In genomic region chr10:50901601-50902475, GRCm38 (mm10) we compare ENCODE assay signal across 14 mouse cellular contexts. TPM values are rescaled to one million over a fixed set of nuclear protein-coding genes. Genes with fewer than 3 reads are reported as not detected.
DNase-seq lines count a peak whose midpoint lies in the region; ATAC-seq and TF ChIP-seq lines count a peak whose summit lies in the region.
"Had no signal": no experiment of that assay in that cellular context is flagged by ENCODE, and none has a peak within 500 bp of the region (broad histone marks: within the 10 kb centered on the region; RNA-seq: fewer than 3 reads in every experiment).

No protein-coding gene starts in this region.

- H3K9ac ChIP-seq in neural tube, embryonic 11.5 days (ENCODE audit: low read length) = no peak overlapping the region; the same call in 1 of the 2 replicates
- no peak overlapping the region for H3K9ac ChIP-seq in embryonic facial prominence, embryonic 14.5 days (ENCODE audit: low read depth, low read length)

- H3K4me1 ChIP-seq in kidney, adult 2 months (ENCODE audit: control insufficient read depth, insufficient read depth, low read length) = 0 out of 2 replicates have a peak, but pooled peaks cover 3% of the 10 kb centered on the region
- H3K4me1 ChIP-seq in neural tube, embryonic 11.5 days (ENCODE audit: control insufficient read depth, insufficient read depth, low read length) = 0 out of 2 replicates have a peak, but pooled peaks cover 2% of the 10 kb centered on the region
- H3K4me1 ChIP-seq in embryonic facial prominence, embryonic 14.5 days (ENCODE audit: control insufficient read depth, insufficient read depth, low read length) = 0 out of 2 replicates have a peak, but pooled peaks cover 4% of the 10 kb centered on the region

- peak overlapping the region; percentile 80 for H3K27ac ChIP-seq in kidney, adult 2 months (ENCODE audit: insufficient read depth, low read depth, low read length)
- no peak overlapping the region for H3K27ac ChIP-seq in neural tube, embryonic 11.5 days (ENCODE audit: low read depth, low read length)
- H3K27ac ChIP-seq in embryonic facial prominence, embryonic 14.5 days (replicated peaks; ENCODE audit: low read depth, low read length) = no peak overlapping the region

- H3K9me3 ChIP-seq in neural tube, embryonic 11.5 days (ENCODE audit: control insufficient read depth, low read length) = no peaks in the 10 kb centered on the region
- no peaks in the 10 kb centered on the region for H3K9me3 ChIP-seq in embryonic facial prominence, embryonic 14.5 days (ENCODE audit: control insufficient read depth, low read length)

- H3K4me2 ChIP-seq in neural tube, embryonic 11.5 days (ENCODE audit: low read depth) = peak overlapping the region; percentile 37
- 0 out of 2 replicates have a peak overlapping the region, but pooled peaks have one; percentile 7 for H3K4me2 ChIP-seq in embryonic facial prominence, embryonic 14.5 days (ENCODE audit: low read depth, low read length)
- H3K4me2 ChIP-seq: liver, embryonic 11.5 days had no signal

- peaks cover 3% of the 10 kb centered on the region; the same call in 1 of the 2 replicates for H3K27me3 ChIP-seq in kidney, adult 2 months (replicated peaks; ENCODE audit: control insufficient read depth, insufficient read depth, low read length)
- H3K27me3 ChIP-seq in neural tube, embryonic 11.5 days (ENCODE audit: control insufficient read depth, insufficient read depth, low read length) = peaks cover 87% of the 10 kb centered on the region
- H3K27me3 ChIP-seq in embryonic facial prominence, embryonic 14.5 days (replicated peaks; ENCODE audit: control insufficient read depth, insufficient read depth, low read length) = peaks cover 88% of the 10 kb centered on the region

- TF ChIP-seq CTCF in kidney, adult 2 months (conservative IDR thresholded peaks at IDR 0.05; ENCODE audit: insufficient read depth, insufficient read length, low read depth, low read length) = no peak

- DNase-seq in kidney, adult 2 months = peak; percentile 41
- no peak for DNase-seq in kidney, postnatal 36 days
- DNase-seq in neural tube, embryonic 11.5 days (ENCODE audit: low spot score) = peak; percentile 60
- no peak for DNase-seq in neural tube, embryonic 10.5 days (ENCODE audit: extremely low spot score, low spot score)
- no peak for DNase-seq in embryonic facial prominence, embryonic 14.5 days (ENCODE audit: low spot score)
- DNase-seq in retina, postnatal 1 day = peak; percentile 58
- DNase-seq in natural killer cell, adult 2 months (ENCODE audit: low spot score in 2 of 2) = no peak
- DNase-seq: adrenal gland, adult 8-10 months; lung, postnatal 36 days; thymus, postnatal 36 days had no signal

- ATAC-seq in neural tube, embryonic 11.5 days (ENCODE audit: insufficient read depth, low FRiP score, low TSS enrichment) = no peak
- ATAC-seq in embryonic facial prominence, embryonic 14.5 days (ENCODE audit: low read depth) = no peak
- ATAC-seq: intestine, postnatal 0 days had no signal

- WGBS in kidney, adult 2 months = 11% methylated on average over 19 of the region's 19 CpGs
- WGBS in neural tube, embryonic 11.5 days = 1% methylated on average over 19 of the region's 19 CpGs
- WGBS in embryonic facial prominence, embryonic 14.5 days = 5% methylated on average over 19 of the region's 19 CpGs

- no peaks in the 10 kb centered on the region for H3K36me3 ChIP-seq in kidney, adult 2 months (ENCODE audit: control insufficient read depth, insufficient read depth, low read length)
- H3K36me3 ChIP-seq in neural tube, embryonic 11.5 days (ENCODE audit: control insufficient read depth, insufficient read depth, low read length) = no peaks in the 10 kb centered on the region
- no peaks in the 10 kb centered on the region for H3K36me3 ChIP-seq in embryonic facial prominence, embryonic 14.5 days (ENCODE audit: control insufficient read depth, insufficient read depth, low read length)

- peak overlapping the region; percentile 46 for H3K4me3 ChIP-seq in kidney, adult 2 months (ENCODE audit: insufficient read depth, low read depth, low read length)
- no peak overlapping the region for H3K4me3 ChIP-seq in neural tube, embryonic 11.5 days (ENCODE audit: low read depth, low read length)
- H3K4me3 ChIP-seq in embryonic facial prominence, embryonic 14.5 days (ENCODE audit: low read depth, low read length) = peak overlapping the region; percentile 14; the same call in 1 of the 2 replicates

- TF ChIP-seq POLR2A in kidney, adult 2 months (IDR thresholded peaks at IDR 0.05; ENCODE audit: low read depth, low read length) = no peak

RNA-seq across cellular contexts. Expression of gene Sim1, which starts 7.3 kb away (rescaled TPM):
- polyA plus RNA-seq in kidney, adult 2 months (2012; rRNA removed) = 4.2 and 5.8 TPM in 2 replicates
- polyA plus RNA-seq in neural tube, embryonic 11.5 days (2014; fragmentation: Nextera tagmentation; extraction: Ambion mirVana) = 3.4 and 3.9 TPM in 2 replicates
- polyA plus RNA-seq in embryonic facial prominence, embryonic 14.5 days (2014; fragmentation: Nextera tagmentation; extraction: Ambion mirVana) = 1.1 and 1.2 TPM in 2 replicates
- polyA plus RNA-seq: cortical plate, adult 2 months; heart, postnatal 0 days; intestine, postnatal 0 days had no signal

Comparison
In these comparisons a context has a peak if more than half of its experiments do, and no peak if none do; other contexts are left out.
1. DNase-seq: peak in kidney, adult 2 months (single experiment), neural tube, embryonic 11.5 days (single experiment) and retina, postnatal 1 day (single experiment); none in kidney, postnatal 36 days (0 of 2), neural tube, embryonic 10.5 days (single experiment), embryonic facial prominence, embryonic 14.5 days (single experiment) and natural killer cell, adult 2 months (0 of 2).